Mouse (Mus musculus): ENCODE data around the gene Hrh1. TPM values are rescaled to one million over a fixed set of nuclear protein-coding genes. Genes with fewer than 3 reads are reported as not detected.
A peak's percentile ranks its signal among the peaks of the same experiment; 100 is the strongest.

The Hrh1 gene
- polyA plus RNA-seq, 1 experiment from 2014 or later: 0.17 TPM

DNA sequence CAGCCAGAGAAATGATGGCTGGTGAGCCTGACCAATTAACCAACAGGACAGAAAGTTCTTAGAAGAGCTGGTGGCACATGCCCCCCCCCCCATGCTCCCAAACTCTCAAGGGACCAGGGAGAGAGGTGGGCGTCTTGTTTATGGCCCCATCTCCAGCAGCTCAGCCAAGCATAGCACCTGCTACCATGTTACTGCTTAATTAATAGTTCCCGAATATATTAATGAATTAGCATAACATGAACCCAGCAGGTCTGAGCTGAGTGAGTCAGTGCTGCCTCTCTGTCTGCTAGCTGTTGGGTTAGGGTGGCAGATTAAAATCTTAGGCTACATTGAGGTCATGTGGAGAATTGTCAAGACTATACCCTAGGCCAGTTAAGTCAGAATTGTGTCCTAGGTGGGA is 62.2 kb downstream of the Hrh1 start:
- TF ChIP-seq CTCF (IDR thresholded peaks at IDR 0.05; ENCODE audit: low read depth): no peak
- no peak overlapping the region for H3K4me3 ChIP-seq (replicated peaks; ENCODE audit: low read depth, low read length)
- H3K9me3 ChIP-seq (replicated peaks; ENCODE audit: low read length): no peaks in the 10 kb centered on the region
- peaks cover 10% of the 10 kb centered on the region for H3K4me1 ChIP-seq (replicated peaks; ENCODE audit: insufficient read depth, low read length)
- 43% methylated on average over 2 of the region's 2 CpGs for WGBS
- no peaks in the 10 kb centered on the region for H3K27me3 ChIP-seq (ENCODE audit: insufficient read depth, low read length)
- no peak overlapping the region for H3K9ac ChIP-seq (ENCODE audit: low read depth, low read length)
- DNase-seq (ENCODE audit: low spot score): no peak
- no peak overlapping the region for H3K4me2 ChIP-seq (ENCODE audit: low read length)
- no peak overlapping the region for H3K27ac ChIP-seq
- ATAC-seq (replicated peaks; ENCODE audit: low FRiP score, low read depth): no peak
- H3K36me3 ChIP-seq (ENCODE audit: insufficient read depth, low read length): no peaks in the 10 kb centered on the region

- ATAC-seq (replicated peaks; ENCODE audit: low FRiP score, low read depth) (no peak), DNase-seq (ENCODE audit: low spot score) (no peak)
- no peak overlapping the region for H3K9ac ChIP-seq (ENCODE audit: low read depth, low read length)
- no peaks in the 10 kb centered on the region for H3K27me3 ChIP-seq (ENCODE audit: insufficient read depth, low read length)
- H3K9me3 ChIP-seq (replicated peaks; ENCODE audit: low read length): no peaks in the 10 kb centered on the region
- H3K4me2 ChIP-seq (ENCODE audit: low read length): no peak overlapping the region
- H3K4me3 ChIP-seq (replicated peaks; ENCODE audit: low read depth, low read length): no peak overlapping the region
- no peaks in the 10 kb centered on the region for H3K36me3 ChIP-seq (ENCODE audit: insufficient read depth, low read length)
- TF ChIP-seq CTCF (IDR thresholded peaks at IDR 0.05; ENCODE audit: low read depth): peak; percentile 58
- H3K27ac ChIP-seq: no peak overlapping the region
- H3K4me1 ChIP-seq (replicated peaks; ENCODE audit: insufficient read depth, low read length): peaks cover 10% of the 10 kb centered on the region
These were observed 63.8 kb downstream of the Hrh1 start for GRCm38 (mm10) chr6:114461536-114461935.

DNA sequence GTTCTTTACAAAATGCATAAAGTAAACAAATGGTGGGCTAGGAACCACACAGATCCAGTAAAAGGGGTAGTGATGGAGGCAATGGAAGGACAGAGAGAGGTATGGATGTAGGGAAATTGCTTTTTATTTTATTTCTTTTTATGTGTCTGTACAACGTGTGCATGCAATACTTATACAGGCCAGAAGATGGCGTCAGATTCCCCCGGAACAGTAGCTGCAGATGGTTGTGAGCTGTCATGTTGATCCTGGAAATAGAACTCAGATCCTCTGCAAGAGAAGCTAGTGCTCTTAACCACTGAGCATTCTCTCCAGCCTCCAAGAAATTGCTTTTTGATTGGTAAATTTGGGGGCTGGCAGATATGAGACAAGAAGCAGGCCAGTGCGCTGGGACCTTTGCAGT is 65.0 kb downstream of the Hrh1 start:
- peak; percentile 74 for TF ChIP-seq CTCF (IDR thresholded peaks at IDR 0.05; ENCODE audit: low read depth)
- Histone ChIP-seq H3K9me3 (replicated peaks; ENCODE audit: low read length) (no peaks in the 10 kb centered on the region), H3K27me3 (ENCODE audit: insufficient read depth, low read length) (no peaks in the 10 kb centered on the region), H3K4me2 (ENCODE audit: low read length) (no peak overlapping the region), H3K4me3 (replicated peaks; ENCODE audit: low read depth, low read length) (no peak overlapping the region), H3K4me1 (replicated peaks; ENCODE audit: insufficient read depth, low read length) (peaks cover 10% of the 10 kb centered on the region), H3K36me3 (ENCODE audit: insufficient read depth, low read length) (no peaks in the 10 kb centered on the region), H3K27ac (no peak overlapping the region), H3K9ac (ENCODE audit: low read depth, low read length) (no peak overlapping the region)
- DNase-seq (ENCODE audit: low spot score): peak; percentile 43
- ATAC-seq (replicated peaks; ENCODE audit: low FRiP score, low read depth): no peak
- 28% methylated on average over 4 of the region's 4 CpGs for WGBS

DNA sequence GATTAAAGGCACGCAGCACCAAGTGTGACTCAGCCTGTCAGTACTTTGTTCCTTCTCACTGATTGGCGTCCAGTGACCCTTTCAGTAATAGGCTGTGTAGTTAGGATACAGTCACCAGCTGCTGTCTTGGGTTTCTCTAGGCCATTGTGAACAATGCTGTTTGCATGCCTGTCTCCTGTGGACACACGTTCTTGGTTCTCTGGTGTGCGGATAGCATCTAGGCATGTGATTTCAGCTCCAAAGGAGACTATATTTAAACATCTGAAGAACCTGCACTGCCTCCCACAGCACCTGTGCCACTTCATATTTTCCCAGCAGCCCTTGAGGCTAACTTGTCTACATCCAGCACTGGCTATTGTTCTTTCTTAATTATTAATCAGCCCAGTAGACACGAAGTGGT is 75.8 kb downstream of the Hrh1 start:
- Histone ChIP-seq H3K27ac (no peak overlapping the region), H3K27me3 (ENCODE audit: insufficient read depth, low read length) (no peaks in the 10 kb centered on the region), H3K9ac (ENCODE audit: low read depth, low read length) (no peak overlapping the region), H3K4me2 (ENCODE audit: low read length) (no peak overlapping the region), H3K4me3 (replicated peaks; ENCODE audit: low read depth, low read length) (no peak overlapping the region), H3K4me1 (replicated peaks; ENCODE audit: insufficient read depth, low read length) (no peaks in the 10 kb centered on the region), H3K36me3 (ENCODE audit: insufficient read depth, low read length) (no peaks in the 10 kb centered on the region), H3K9me3 (replicated peaks; ENCODE audit: low read length) (no peaks in the 10 kb centered on the region)
- DNase-seq (ENCODE audit: low spot score) (no peak), ATAC-seq (replicated peaks; ENCODE audit: low FRiP score, low read depth) (no peak)
- WGBS: 49% methylated on average over 5 of the region's 5 CpGs
- TF ChIP-seq CTCF (IDR thresholded peaks at IDR 0.05; ENCODE audit: low read depth): no peak

DNA sequence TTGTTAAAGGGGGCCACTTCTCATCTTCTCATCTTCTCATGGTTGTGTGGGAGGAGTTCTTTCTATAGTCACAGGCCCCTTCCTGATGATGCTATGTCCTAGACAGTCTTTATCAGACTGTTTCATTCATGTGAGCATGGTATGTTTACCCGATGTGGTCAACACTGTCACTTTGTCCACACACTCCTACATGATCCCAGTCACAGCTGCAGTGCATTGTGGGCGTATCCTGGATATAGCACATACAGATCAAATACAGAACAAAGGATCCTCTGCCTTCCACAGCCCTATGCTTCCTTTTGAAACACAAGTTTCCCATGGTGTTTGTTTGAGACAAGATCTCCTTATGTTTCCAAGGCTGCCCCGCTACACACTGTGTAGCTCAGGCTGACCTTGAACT is 76.3 kb downstream of the Hrh1 start:
- no peak overlapping the region for H3K4me2 ChIP-seq (ENCODE audit: low read length)
- no peaks in the 10 kb centered on the region for H3K9me3 ChIP-seq (replicated peaks; ENCODE audit: low read length)
- no peaks in the 10 kb centered on the region for H3K27me3 ChIP-seq (ENCODE audit: insufficient read depth, low read length)
- H3K4me3 ChIP-seq (replicated peaks; ENCODE audit: low read depth, low read length): no peak overlapping the region
- no peak for TF ChIP-seq CTCF (IDR thresholded peaks at IDR 0.05; ENCODE audit: low read depth)
- H3K27ac ChIP-seq: no peak overlapping the region
- ATAC-seq (replicated peaks; ENCODE audit: low FRiP score, low read depth) (no peak), DNase-seq (ENCODE audit: low spot score) (no peak)
- H3K9ac ChIP-seq (ENCODE audit: low read depth, low read length): no peak overlapping the region
- H3K36me3 ChIP-seq (ENCODE audit: insufficient read depth, low read length): no peaks in the 10 kb centered on the region
- 86% methylated on average over 3 of the region's 3 CpGs for WGBS
- H3K4me1 ChIP-seq (replicated peaks; ENCODE audit: insufficient read depth, low read length): no peaks in the 10 kb centered on the region

DNA sequence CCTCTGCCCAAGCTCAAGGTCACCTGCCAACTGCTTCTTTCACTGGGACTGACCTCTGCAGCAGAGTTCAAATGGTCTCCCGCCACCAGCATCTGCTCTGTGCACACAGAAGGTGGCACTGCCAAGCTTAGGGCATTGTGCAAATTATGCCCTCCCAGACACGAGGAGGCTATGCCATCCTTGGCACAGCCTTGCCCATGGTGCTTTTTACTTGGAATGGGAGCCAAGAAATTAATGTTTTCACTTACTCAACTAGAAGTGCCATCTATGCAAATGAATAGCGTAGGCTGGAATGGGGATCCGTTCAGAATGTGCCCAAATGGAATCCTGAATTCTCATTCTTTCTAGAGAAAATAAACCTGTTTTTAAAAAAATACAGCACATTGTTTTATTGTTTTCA is 77.2 kb downstream of the Hrh1 start:
- Histone ChIP-seq H3K36me3 (ENCODE audit: insufficient read depth, low read length) (no peaks in the 10 kb centered on the region), H3K27me3 (ENCODE audit: insufficient read depth, low read length) (no peaks in the 10 kb centered on the region), H3K4me1 (replicated peaks; ENCODE audit: insufficient read depth, low read length) (no peaks in the 10 kb centered on the region), H3K4me3 (replicated peaks; ENCODE audit: low read depth, low read length) (no peak overlapping the region), H3K9me3 (replicated peaks; ENCODE audit: low read length) (no peaks in the 10 kb centered on the region), H3K27ac (no peak overlapping the region), H3K4me2 (ENCODE audit: low read length) (no peak overlapping the region), H3K9ac (ENCODE audit: low read depth, low read length) (no peak overlapping the region)
- DNase-seq (ENCODE audit: low spot score) (no peak), ATAC-seq (replicated peaks; ENCODE audit: low FRiP score, low read depth) (no peak)
- TF ChIP-seq CTCF (IDR thresholded peaks at IDR 0.05; ENCODE audit: low read depth): no peak
- 82% methylated on average over 4 of the region's 4 CpGs for WGBS

DNA sequence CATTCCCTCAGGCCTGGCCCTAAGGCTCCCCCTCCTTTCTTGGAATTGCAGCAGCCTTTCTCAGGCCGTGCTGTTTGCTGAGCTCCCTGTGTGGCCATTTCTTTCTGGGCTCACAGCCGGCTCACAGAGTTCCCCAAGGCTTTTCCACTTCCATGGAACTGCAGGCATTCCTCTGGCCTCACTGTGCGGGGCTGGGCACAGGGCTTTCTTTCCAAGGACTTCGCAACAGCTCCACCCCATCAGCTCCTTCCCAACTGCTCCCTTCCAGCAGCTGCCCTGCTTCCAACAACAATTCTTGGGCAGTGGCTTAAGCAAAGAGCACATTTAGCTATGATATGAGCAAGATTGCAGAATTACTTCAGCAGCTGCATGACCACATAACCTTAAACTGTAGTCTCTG is 81.0 kb downstream of the Hrh1 start:
- DNase-seq (ENCODE audit: low spot score): peak; percentile 43
- no peak overlapping the region for H3K4me3 ChIP-seq (replicated peaks; ENCODE audit: low read depth, low read length)
- H3K27ac ChIP-seq: no peak overlapping the region
- ATAC-seq (replicated peaks; ENCODE audit: low FRiP score, low read depth): no peak
- 36% methylated on average over 4 of the region's 4 CpGs for WGBS
- H3K36me3 ChIP-seq (ENCODE audit: insufficient read depth, low read length): no peaks in the 10 kb centered on the region
- no peaks in the 10 kb centered on the region for H3K4me1 ChIP-seq (replicated peaks; ENCODE audit: insufficient read depth, low read length)
- no peak overlapping the region for H3K4me2 ChIP-seq (ENCODE audit: low read length)
- H3K9me3 ChIP-seq (replicated peaks; ENCODE audit: low read length): no peaks in the 10 kb centered on the region
- no peak overlapping the region for H3K9ac ChIP-seq (ENCODE audit: low read depth, low read length)
- no peaks in the 10 kb centered on the region for H3K27me3 ChIP-seq (ENCODE audit: insufficient read depth, low read length)
- no peak for TF ChIP-seq CTCF (IDR thresholded peaks at IDR 0.05; ENCODE audit: low read depth)

Data from kidney, postnatal 0 days (tissue).